Mouse (Mus musculus) thymus, postnatal 0 days (tissue): Measurements from ENCODE around the gene Ppfia4. TPM values are rescaled to one million over a fixed set of nuclear protein-coding genes. Genes with fewer than 3 reads are reported as not detected.
"Not testable (repeated sequence)": the region's sequence is repeated elsewhere in the genome, so short reads cannot be mapped to it uniquely, and the experiment has no call there.

Experiments used
- DNase-seq: peaks from one replicate; pipeline ENCODE4 v3.0.0-alpha.2; 2015; ENCODE audit warnings: low spot score
- polyA plus RNA-seq: library from polyadenylated mRNA; unstranded; fragments of >200 nt; fragmentation: Nextera tagmentation; extraction: Ambion mirVana; gene quantifications from 2 replicates; pipeline ENCODE4 v1.2.1, GENCODE M21; 2015

The Ppfia4 gene
- polyA plus RNA-seq, 1 experiment from 2014 or later, result 2.1 TPM

GRCm38 (mm10) chr1:134274483-134274920 is 58.2 kb downstream of the Ppfia4 start:
- DNase-seq, result no peak

DNA sequence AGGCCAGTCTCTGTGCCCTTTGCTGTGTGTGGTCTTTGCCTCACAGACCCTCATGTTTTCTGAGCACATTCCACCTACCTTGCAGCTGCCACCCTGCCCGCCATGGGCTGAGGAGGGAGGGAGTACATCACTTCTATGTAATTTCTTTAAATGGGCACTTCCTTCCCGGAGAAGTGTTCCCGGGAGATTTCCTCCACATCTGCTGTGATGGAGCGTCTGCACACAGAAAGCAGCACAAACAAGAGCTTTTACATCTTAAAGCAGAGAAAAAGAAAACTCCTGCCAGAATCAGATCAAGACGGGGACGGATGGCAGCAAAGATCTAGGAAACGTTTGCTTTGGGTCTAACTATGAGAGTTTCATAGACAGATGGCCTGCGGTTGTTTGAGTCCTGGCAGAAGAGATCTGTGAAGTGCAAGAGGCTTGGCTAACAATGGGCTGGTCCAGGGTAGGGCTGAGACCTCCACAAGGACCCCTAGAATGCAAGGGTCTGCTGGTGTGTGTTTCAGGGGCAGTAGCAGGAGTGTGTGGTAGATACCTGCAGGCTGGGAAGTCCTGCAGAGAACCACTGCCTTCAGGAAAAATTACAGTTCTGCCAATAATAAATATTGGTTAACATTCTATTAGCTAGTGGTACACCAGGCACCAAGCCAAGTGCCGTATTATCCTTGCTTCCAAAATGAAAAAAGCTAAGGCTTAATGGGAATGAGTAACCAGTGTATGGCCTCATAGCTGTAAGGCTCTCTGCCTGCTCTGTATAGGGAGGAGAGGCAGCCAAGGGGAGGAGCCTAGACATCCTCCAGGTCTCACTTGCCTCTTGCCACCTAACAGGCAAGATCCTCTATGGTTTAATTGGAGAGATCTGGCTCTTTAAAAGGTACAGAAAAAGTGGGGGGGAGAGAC is 59.0 kb downstream of the Ppfia4 start:
- no peak for DNase-seq

GRCm38 (mm10) chr1:134272754-134273250 is 59.9 kb downstream of the Ppfia4 start:
- DNase-seq, result no peak

DNA sequence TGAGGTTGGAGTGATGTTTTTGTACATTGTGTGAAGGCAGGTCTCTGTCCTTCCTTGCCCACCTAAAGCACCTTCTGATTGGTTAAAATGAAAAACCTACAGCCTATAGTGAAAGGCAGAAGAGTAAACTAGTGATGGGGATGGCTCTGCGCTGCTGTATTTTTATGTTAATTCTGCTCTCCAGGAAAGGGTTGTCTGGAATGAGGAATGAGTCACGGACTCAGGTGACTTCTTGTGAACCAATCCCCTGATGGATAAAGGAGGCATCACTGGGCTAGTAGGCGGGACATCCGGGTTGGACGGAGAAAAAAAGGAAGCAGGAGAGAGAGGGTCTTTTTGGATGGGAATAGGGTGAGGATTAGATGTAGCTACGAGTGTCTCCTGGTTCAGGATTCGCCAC is 62.7 kb downstream of the Ppfia4 start:
- DNase-seq, result no peak

- DNase-seq, result no peak
These were observed 66.9 kb downstream of the Ppfia4 start for GRCm38 (mm10) chr1:134265797-134266196.

DNA sequence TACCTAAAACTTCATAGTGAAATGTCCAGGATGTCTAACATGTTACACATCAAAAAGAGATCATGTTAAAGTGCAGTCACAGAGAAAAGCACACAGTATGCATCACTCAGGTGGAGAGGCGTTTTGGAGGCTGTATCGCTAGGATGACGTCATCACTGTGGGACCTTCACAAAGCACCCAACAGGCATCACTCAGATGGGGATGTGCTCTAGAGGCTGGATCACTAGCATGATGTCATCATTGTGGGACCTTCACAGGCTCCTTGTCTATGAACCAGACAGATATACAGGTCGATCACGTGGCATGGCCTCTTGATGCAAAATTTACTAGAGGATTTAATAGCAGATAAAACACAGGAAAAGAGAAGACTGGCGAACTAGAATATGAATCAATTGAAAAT is 68.4 kb downstream of the Ppfia4 start:
- no peak for DNase-seq

- not testable (repeated sequence) for DNase-seq
These were observed 83.0 kb downstream of the Ppfia4 start for GRCm38 (mm10) chr1:134249681-134250080.

Other genes starting within 250 kb of the Ppfia4 start
- gene Chit1, start 221.7 kb downstream of the Ppfia4 start, polyA plus RNA-seq, result 0.72 and 1.1 TPM in 2 replicates
- gene Chil1, start 150.8 kb downstream of the Ppfia4 start, polyA plus RNA-seq, result 5.3 and 5.9 TPM in 2 replicates
- gene Mybph, start 139.5 kb downstream of the Ppfia4 start, polyA plus RNA-seq, result 0.76 and 0.82 TPM in 2 replicates
- 0.14 and 0.21 TPM in 2 replicates for gene Adora1, start 97.5 kb downstream of the Ppfia4 start, polyA plus RNA-seq
- 3.0 and 3.5 TPM in 2 replicates for gene Myog, start 42.9 kb downstream of the Ppfia4 start, polyA plus RNA-seq
- 58.0 and 64.3 TPM in 2 replicates for gene Tmem183a, start 29.1 kb upstream of the Ppfia4 start, polyA plus RNA-seq
- not detected in 2 replicates for gene 4933406M09Rik, start 53.0 kb upstream of the Ppfia4 start, polyA plus RNA-seq
- 13.4 and 20.4 TPM in 2 replicates for gene Cyb5r1, start 72.6 kb upstream of the Ppfia4 start, polyA plus RNA-seq
- 65.8 and 67.9 TPM in 2 replicates for gene Adipor1, start 82.5 kb upstream of the Ppfia4 start, polyA plus RNA-seq
- gene Klhl12, start 122.6 kb upstream of the Ppfia4 start, polyA plus RNA-seq, result 12.7 and 14.3 TPM in 2 replicates
- gene Rabif, start 161.7 kb upstream of the Ppfia4 start, polyA plus RNA-seq, result 46.2 and 46.4 TPM in 2 replicates
- gene Mgat4e, start 216.8 kb upstream of the Ppfia4 start, polyA plus RNA-seq, result not detected in 2 replicates
- 43.7 and 53.6 TPM in 2 replicates for gene Kdm5b, start 227.2 kb upstream of the Ppfia4 start, polyA plus RNA-seq